Mouse (Mus musculus) embryonic facial prominence, embryonic 12.5 days (tissue): ENCODE measurements at regions not wholly inside any gene's neighbourhood (a gene's known extent, or its start where the extent isn't known, plus 50 kb on each side); places are given as distances from the start of the nearest gene placed in this dataset.

Experiments
- ATAC-seq: fragments of 200-750 bp; cut with Nextera tagmentation; 2 replicates; pipeline ENCODE4 v1.8.0; 2017; ENCODE audit not compliant: insufficient number of reproducible peaks, insufficient read depth, low FRiP score, low TSS enrichment
- H3K27ac ChIP-seq: fragments of 300-500 bp; sonication (generic); 2 replicates; pipeline ENCODE4 v1.5.1; 2016; ENCODE audit warnings: mild to moderate bottlenecking
- H3K27me3 ChIP-seq: fragments of 300-500 bp; sonication (generic); 2 replicates; pipeline ENCODE4 v1.6.1; 2016; ENCODE audit warnings: mild to moderate bottlenecking, moderate library complexity
- H3K36me3 ChIP-seq: fragments of 300-500 bp; sonication (generic); 2 replicates; pipeline ENCODE4 v1.6.1; 2016; ENCODE audit warnings: mild to moderate bottlenecking
- H3K4me1 ChIP-seq: fragments of 300-500 bp; sonication (generic); 2 replicates; pipeline ENCODE4 v1.6.1; 2016
- H3K4me2 ChIP-seq: fragments of 300-500 bp; sonication (generic); replicated peaks from 2 replicates; pipeline ENCODE4 v1.6.1; 2016; ENCODE audit warnings: mild to moderate bottlenecking, moderate library complexity
- H3K4me3 ChIP-seq: fragments of 300-500 bp; sonication (generic); 2 replicates; pipeline ENCODE4 v1.5.1; 2016; ENCODE audit warnings: mild to moderate bottlenecking
- H3K9ac ChIP-seq: fragments of 300-500 bp; sonication (generic); 2 replicates; pipeline ENCODE4 v1.6.1; 2016; ENCODE audit warnings: mild to moderate bottlenecking, moderate library complexity
- H3K9me3 ChIP-seq: fragments of 300-500 bp; sonication (generic); 2 replicates; pipeline ENCODE4 v1.6.1; 2016; ENCODE audit warnings: mild to moderate bottlenecking, moderate library complexity
- WGBS: fragments of 180-500 bp; shearing (Covaris S2); methylation state at CpG from one replicate; pipeline ENCODE4 v1.1.7; 2016; 5-methylcytosine and 5-hydroxymethylcytosine counted together

GRCm38 (mm10) chr9:23139580-23140162 lies 83.2 kb upstream of the Bmper start:
- peaks cover 13% of the 10 kb centered on the region for H3K4me1 ChIP-seq
- no peak overlapping the region for H3K27ac ChIP-seq

GRCm38 (mm10) chr9:23144281-23144680 lies 78.6 kb upstream of the Bmper start:
- no peak overlapping the region for H3K4me2 ChIP-seq
- no peak overlapping the region for H3K4me3 ChIP-seq
- H3K27me3 ChIP-seq: no peaks in the 10 kb centered on the region
- no peaks in the 10 kb centered on the region for H3K36me3 ChIP-seq
- no peaks in the 10 kb centered on the region for H3K9me3 ChIP-seq
- no peak for ATAC-seq
- H3K4me1 ChIP-seq: peaks cover 6% of the 10 kb centered on the region
- WGBS: 85% methylated on average over 7 of the region's 7 CpGs
- no peak overlapping the region for H3K9ac ChIP-seq
- H3K27ac ChIP-seq: no peak overlapping the region

More at GRCm38 (mm10) chr9:23139580-23140162, 83.2 kb upstream of the Bmper start:
- WGBS: 52% methylated on average over 4 of the region's 4 CpGs
- Histone ChIP-seq H3K4me2 (no peak overlapping the region), H3K4me3 (no peak overlapping the region), H3K9me3 (no peaks in the 10 kb centered on the region), H3K27me3 (no peaks in the 10 kb centered on the region), H3K36me3 (no peaks in the 10 kb centered on the region), H3K9ac (no peak overlapping the region)
- no peak for ATAC-seq

GRCm38 (mm10) chr9:23150338-23150737 lies 72.5 kb upstream of the Bmper start:
- no peak overlapping the region for H3K9ac ChIP-seq
- H3K27me3 ChIP-seq: no peaks in the 10 kb centered on the region
- H3K4me2 ChIP-seq: no peak overlapping the region
- 91% methylated on average over 6 of the region's 6 CpGs for WGBS
- no peaks in the 10 kb centered on the region for H3K9me3 ChIP-seq
- H3K4me3 ChIP-seq: no peak overlapping the region
- H3K36me3 ChIP-seq: no peaks in the 10 kb centered on the region
- ATAC-seq: no peak
- H3K4me1 ChIP-seq: no peaks in the 10 kb centered on the region
- no peak overlapping the region for H3K27ac ChIP-seq

- Histone ChIP-seq H3K27me3 (no peaks in the 10 kb centered on the region), H3K9me3 (no peaks in the 10 kb centered on the region), H3K9ac (no peak overlapping the region), H3K4me3 (no peak overlapping the region), H3K4me2 (no peak overlapping the region), H3K27ac (no peak overlapping the region), H3K36me3 (no peaks in the 10 kb centered on the region), H3K4me1 (no peaks in the 10 kb centered on the region)
- ATAC-seq: no peak
- 49% methylated on average over 3 of the region's 3 CpGs for WGBS
Measured at GRCm38 (mm10) chr9:23150874-23151273, 72.0 kb upstream of the Bmper start.

GRCm38 (mm10) chr9:23151953-23152490 lies 70.9 kb upstream of the Bmper start:
- ATAC-seq: no peak
- no peaks in the 10 kb centered on the region for H3K9me3 ChIP-seq
- 64% methylated on average over 1 of the region's 1 CpGs for WGBS

GRCm38 (mm10) chr9:23156820-23157570 lies 65.9 kb upstream of the Bmper start:
- H3K9me3 ChIP-seq: no peaks in the 10 kb centered on the region
- no peak overlapping the region for H3K4me3 ChIP-seq
- H3K4me1 ChIP-seq: 0 out of 2 replicates have a peak, but pooled peaks cover 5% of the 10 kb centered on the region
- H3K36me3 ChIP-seq: no peaks in the 10 kb centered on the region
- H3K9ac ChIP-seq: no peak overlapping the region
- no peaks in the 10 kb centered on the region for H3K27me3 ChIP-seq
- no peak overlapping the region for H3K4me2 ChIP-seq
- no peak overlapping the region for H3K27ac ChIP-seq
- 54% methylated on average over 5 of the region's 5 CpGs for WGBS
- ATAC-seq: no peak

More at GRCm38 (mm10) chr9:23151953-23152490, 70.9 kb upstream of the Bmper start:
- H3K4me3 ChIP-seq: no peak overlapping the region
- H3K4me2 ChIP-seq: no peak overlapping the region
- H3K9ac ChIP-seq: no peak overlapping the region
- H3K27ac ChIP-seq: no peak overlapping the region
- no peaks in the 10 kb centered on the region for H3K27me3 ChIP-seq
- no peaks in the 10 kb centered on the region for H3K36me3 ChIP-seq
- H3K4me1 ChIP-seq: 0 out of 2 replicates have a peak, but pooled peaks cover 1% of the 10 kb centered on the region

GRCm38 (mm10) chr9:23158499-23158898 lies 64.4 kb upstream of the Bmper start:
- 73% methylated on average over 1 of the region's 1 CpGs for whole genome bisulfite sequencing
- Histone ChIP-seq H3K4me1 (0 out of 2 replicates have a peak, but pooled peaks cover 5% of the 10 kb centered on the region), H3K27ac (no peak overlapping the region), H3K4me2 (no peak overlapping the region), H3K9me3 (no peaks in the 10 kb centered on the region), H3K9ac (no peak overlapping the region), H3K36me3 (no peaks in the 10 kb centered on the region), H3K4me3 (no peak overlapping the region), H3K27me3 (no peaks in the 10 kb centered on the region)
- no peak for ATAC-seq

- Histone ChIP-seq H3K4me3 (no peak overlapping the region), H3K9ac (no peak overlapping the region), H3K4me1 (0 out of 2 replicates have a peak, but pooled peaks cover 5% of the 10 kb centered on the region), H3K27ac (no peak overlapping the region), H3K9me3 (no peaks in the 10 kb centered on the region), H3K4me2 (no peak overlapping the region), H3K36me3 (no peaks in the 10 kb centered on the region), H3K27me3 (no peaks in the 10 kb centered on the region)
- WGBS: 76% methylated on average over 7 of the region's 7 CpGs
- no peak for ATAC-seq
Measured at GRCm38 (mm10) chr9:23161346-23161745, 61.5 kb upstream of the Bmper start.

- no peaks in the 10 kb centered on the region for H3K9me3 ChIP-seq
- WGBS: 85% methylated on average over 2 of the region's 2 CpGs
- no peaks in the 10 kb centered on the region for H3K4me1 ChIP-seq
- H3K9ac ChIP-seq: no peak overlapping the region
- H3K36me3 ChIP-seq: no peaks in the 10 kb centered on the region
- H3K27me3 ChIP-seq: no peaks in the 10 kb centered on the region
- H3K4me3 ChIP-seq: no peak overlapping the region
- H3K4me2 ChIP-seq: no peak overlapping the region
- ATAC-seq: no peak
- no peak overlapping the region for H3K27ac ChIP-seq
Measured at GRCm38 (mm10) chr9:23167056-23167591, 55.8 kb upstream of the Bmper start.

GRCm38 (mm10) chr9:23167716-23168115 lies 55.2 kb upstream of the Bmper start:
- Histone ChIP-seq H3K4me3 (no peak overlapping the region), H3K27ac (no peak overlapping the region), H3K9ac (no peak overlapping the region), H3K4me1 (no peaks in the 10 kb centered on the region), H3K9me3 (no peaks in the 10 kb centered on the region), H3K4me2 (no peak overlapping the region), H3K27me3 (no peaks in the 10 kb centered on the region), H3K36me3 (no peaks in the 10 kb centered on the region)
- ATAC-seq: no peak
- 83% methylated on average over 4 of the region's 4 CpGs for WGBS

GRCm38 (mm10) chr9:23168149-23168548 lies 54.7 kb upstream of the Bmper start:
- no peak overlapping the region for H3K27ac ChIP-seq
- no peaks in the 10 kb centered on the region for H3K4me1 ChIP-seq
- no peak for ATAC-seq
- H3K4me3 ChIP-seq: no peak overlapping the region
- 64% methylated on average over 4 of the region's 4 CpGs for WGBS
- no peaks in the 10 kb centered on the region for H3K9me3 ChIP-seq
- H3K36me3 ChIP-seq: no peaks in the 10 kb centered on the region
- H3K4me2 ChIP-seq: no peak overlapping the region
- no peak overlapping the region for H3K9ac ChIP-seq
- no peaks in the 10 kb centered on the region for H3K27me3 ChIP-seq

GRCm38 (mm10) chr9:23171361-23171760 lies 51.5 kb upstream of the Bmper start:
- 97% methylated on average over 1 of the region's 1 CpGs for WGBS
- Histone ChIP-seq H3K27ac (no peak overlapping the region), H3K4me3 (no peak overlapping the region), H3K4me1 (no peaks in the 10 kb centered on the region), H3K9me3 (no peaks in the 10 kb centered on the region), H3K36me3 (no peaks in the 10 kb centered on the region), H3K27me3 (no peaks in the 10 kb centered on the region), H3K9ac (no peak overlapping the region), H3K4me2 (no peak overlapping the region)
- ATAC-seq: no peak
